In the genomic region with DNA sequence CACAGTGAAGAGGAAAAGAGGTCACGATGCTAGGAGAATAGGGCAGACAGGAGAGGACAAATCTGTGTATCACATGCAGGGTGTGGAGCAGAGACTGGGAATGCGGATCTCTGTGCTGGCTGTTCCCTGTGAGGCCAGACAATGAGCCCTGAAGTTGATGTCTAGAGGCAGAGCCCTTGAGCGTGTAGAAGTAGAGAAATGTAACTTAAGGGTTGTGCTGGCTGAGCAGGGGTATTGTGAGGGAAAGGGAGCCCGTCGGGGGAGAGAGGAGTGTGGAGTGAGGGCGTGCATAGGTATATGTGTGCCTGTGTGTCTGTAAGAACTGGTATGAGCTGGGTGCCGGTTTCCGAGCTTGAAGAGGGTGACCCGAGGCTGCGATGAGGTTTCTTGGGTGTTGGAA, we compare ENCODE assay signal across 8 mouse cellular contexts. TPM values are rescaled to one million over a fixed set of nuclear protein-coding genes. Genes with fewer than 3 reads are reported as not detected.
A peak's percentile ranks its signal among the peaks of the same experiment; 100 is the strongest.
DNase-seq lines count a peak whose midpoint lies in the region; ATAC-seq and TF ChIP-seq lines count a peak whose summit lies in the region.

No protein-coding gene starts in this region.

- H3ac ChIP-seq in myocyte (ENCODE audit: control insufficient read depth, insufficient read length), result no peak overlapping the region

- no peaks in the 10 kb centered on the region for H3K27me3 ChIP-seq in forebrain, embryonic 11.5 days (ENCODE audit: control insufficient read depth, insufficient read depth, low read length)
- no peaks in the 10 kb centered on the region for H3K27me3 ChIP-seq in myocyte (ENCODE audit: control insufficient read depth, insufficient read depth, insufficient read length)

- H3K27ac ChIP-seq in forebrain, embryonic 11.5 days (ENCODE audit: low read depth, low read length), result no peak overlapping the region

- WGBS in forebrain, embryonic 11.5 days, result 7% methylated on average over 10 of the region's 10 CpGs

- ATAC-seq in forebrain, embryonic 11.5 days (replicated peaks; ENCODE audit: low FRiP score), result peak; percentile 43

- no peaks in the 10 kb centered on the region for H3K4me1 ChIP-seq in forebrain, embryonic 11.5 days (replicated peaks; ENCODE audit: control insufficient read depth, insufficient read depth, low read length)

- intact Hi-C loops in left cerebral cortex, postnatal 36 days (cut with DNase I), result loop anchor here (2.0 kb wide), 1 partner anchor 40 kb away; no protein-coding TSS in a partner anchor

- no peaks in the 10 kb centered on the region for H3K9me3 ChIP-seq in forebrain, embryonic 11.5 days (ENCODE audit: control insufficient read depth, low read length)

- TF ChIP-seq POLR2A in myocyte (IDR thresholded peaks at IDR 0.05; ENCODE audit: insufficient read length, low read depth), result no peak

- H3K79me2 ChIP-seq in myocyte (ENCODE audit: control insufficient read depth, insufficient read depth), result no peaks in the 10 kb centered on the region

- H3K9ac ChIP-seq in forebrain, embryonic 11.5 days (ENCODE audit: low read length), result peak overlapping the region; percentile 51; the same call in 1 of the 2 replicates

- peak overlapping the region; percentile 53 for H3K4me2 ChIP-seq in forebrain, embryonic 11.5 days (ENCODE audit: low read depth, low read length, severe bottlenecking)
- peak overlapping the region; percentile 83 for H3K4me2 ChIP-seq in myocyte (ENCODE audit: low read depth)

- H3K4me3 ChIP-seq in forebrain, embryonic 11.5 days (ENCODE audit: low read depth, low read length), result peak overlapping the region; percentile 37
- H3K4me3 ChIP-seq in myocyte, result peak overlapping the region; percentile 13

- H3K36me3 ChIP-seq in forebrain, embryonic 11.5 days (ENCODE audit: control insufficient read depth, insufficient read depth, low read length), result no peaks in the 10 kb centered on the region
- no peaks in the 10 kb centered on the region for H3K36me3 ChIP-seq in myocyte (ENCODE audit: control insufficient read depth, insufficient read depth)

- peak; percentile 11 for DNase-seq in gastrocnemius, postnatal 25 days
- DNase-seq in gastrocnemius, adult 18-20 months (ENCODE audit: low spot score), result no peak
- peak; percentile 56 to 67 for DNase-seq in right cerebral cortex, postnatal 10 days (ENCODE audit: low spot score in 2 of 2)
- DNase-seq in right cerebral cortex, adult 2 months (ENCODE audit: low spot score in 2 of 2), result no peak
- no peak for DNase-seq in forebrain, embryonic 11.5 days (ENCODE audit: low spot score)
- peak; percentile 46 to 51 for DNase-seq in left cerebral cortex, postnatal 36 days (ENCODE audit: low spot score in 2 of 2)
- no peak for DNase-seq in c-Kit-positive CD71-positive TER-119-positive erythroid progenitor cells, embryonic 14.5 days (ENCODE audit: low spot score)

TF ChIP-seq in myocyte, 11 proteins besides CTCF, POLR2A, EP300 and RAD21:
- TF ChIP-seq MAX (IDR thresholded peaks at IDR 0.05; ENCODE audit: low read depth) (no peak), SRF (IDR thresholded peaks at IDR 0.05; ENCODE audit: control insufficient read depth, insufficient read length, low read depth) (no peak), USF1 (IDR thresholded peaks at IDR 0.05; ENCODE audit: low read depth) (no peak), E2F4 (IDR thresholded peaks at IDR 0.05; ENCODE audit: insufficient read depth) (no peak), MYOD1 (IDR thresholded peaks at IDR 0.05; ENCODE audit: control insufficient read depth in 1 of 3, insufficient read length in 2 of 3, low read depth in 2 of 3) (no peak), REST (IDR thresholded peaks at IDR 0.05; ENCODE audit: insufficient read depth, insufficient read length) (no peak), TCF3 (IDR thresholded peaks at IDR 0.05; ENCODE audit: insufficient read length, low read depth) (no peak), TCF12 (IDR thresholded peaks at IDR 0.05; ENCODE audit: insufficient read depth, poor library complexity, severe bottlenecking) (no peak), POLR2AphosphoS2 (IDR thresholded peaks at IDR 0.05; ENCODE audit: insufficient read length, low read depth) (no peak), CEBPB (IDR thresholded peaks at IDR 0.05; ENCODE audit: insufficient read depth, poor library complexity, severe bottlenecking) (no peak), MYOG (IDR thresholded peaks at IDR 0.05; ENCODE audit: control insufficient read depth in 1 of 3, insufficient read depth in 1 of 3, insufficient read length in 2 of 3, low read depth in 2 of 3) (no peak)

RNA-seq across cellular contexts. Expression of gene Klrb1c, which starts 13.5 kb away (rescaled TPM):
- not detected for total RNA-seq in gastrocnemius, postnatal 25 days (2021)
- total RNA-seq in gastrocnemius, adult 18-20 months (2021), result not detected
- not detected in 2 replicates for polyA plus RNA-seq in forebrain, embryonic 11.5 days (2014; fragmentation: Nextera tagmentation; extraction: Ambion mirVana)
- not detected for total RNA-seq in left cerebral cortex, postnatal 36 days (2021)
- polyA plus RNA-seq in myocyte (2012; fragmentation: generic; extraction: Trizol), result not detected

RNA-seq across cellular contexts. Expression of gene Gm44511, which starts 23.6 kb away (rescaled TPM):
- not detected for total RNA-seq in gastrocnemius, postnatal 25 days (2021)
- total RNA-seq in gastrocnemius, adult 18-20 months (2021), result not detected
- polyA plus RNA-seq in forebrain, embryonic 11.5 days (2014; fragmentation: Nextera tagmentation; extraction: Ambion mirVana), result not detected in 2 replicates
- total RNA-seq in left cerebral cortex, postnatal 36 days (2021), result not detected
- polyA plus RNA-seq in myocyte (2012; fragmentation: generic; extraction: Trizol), result not detected

RNA-seq across cellular contexts. Expression of gene Klrb1b, which starts 23.6 kb away (rescaled TPM):
- total RNA-seq in gastrocnemius, postnatal 25 days (2021), result not detected
- total RNA-seq in gastrocnemius, adult 18-20 months (2021), result not detected
- not detected in 2 replicates for polyA plus RNA-seq in forebrain, embryonic 11.5 days (2014; fragmentation: Nextera tagmentation; extraction: Ambion mirVana)
- total RNA-seq in left cerebral cortex, postnatal 36 days (2021), result not detected
- not detected for polyA plus RNA-seq in myocyte (2012; fragmentation: generic; extraction: Trizol)

Comparison
In these comparisons a context has a peak if more than half of its experiments do, and no peak if none do; other contexts are left out.
1. DNase-seq: peak in gastrocnemius, postnatal 25 days (single experiment), right cerebral cortex, postnatal 10 days (2 of 2) and left cerebral cortex, postnatal 36 days (2 of 2); none in gastrocnemius, adult 18-20 months (single experiment), right cerebral cortex, adult 2 months (0 of 2), forebrain, embryonic 11.5 days (single experiment) and c-Kit-positive CD71-positive TER-119-positive erythroid progenitor cells, embryonic 14.5 days (single experiment).